Comparison of ENCODE assay signal across 19 mouse cellular contexts in the genomic region with DNA sequence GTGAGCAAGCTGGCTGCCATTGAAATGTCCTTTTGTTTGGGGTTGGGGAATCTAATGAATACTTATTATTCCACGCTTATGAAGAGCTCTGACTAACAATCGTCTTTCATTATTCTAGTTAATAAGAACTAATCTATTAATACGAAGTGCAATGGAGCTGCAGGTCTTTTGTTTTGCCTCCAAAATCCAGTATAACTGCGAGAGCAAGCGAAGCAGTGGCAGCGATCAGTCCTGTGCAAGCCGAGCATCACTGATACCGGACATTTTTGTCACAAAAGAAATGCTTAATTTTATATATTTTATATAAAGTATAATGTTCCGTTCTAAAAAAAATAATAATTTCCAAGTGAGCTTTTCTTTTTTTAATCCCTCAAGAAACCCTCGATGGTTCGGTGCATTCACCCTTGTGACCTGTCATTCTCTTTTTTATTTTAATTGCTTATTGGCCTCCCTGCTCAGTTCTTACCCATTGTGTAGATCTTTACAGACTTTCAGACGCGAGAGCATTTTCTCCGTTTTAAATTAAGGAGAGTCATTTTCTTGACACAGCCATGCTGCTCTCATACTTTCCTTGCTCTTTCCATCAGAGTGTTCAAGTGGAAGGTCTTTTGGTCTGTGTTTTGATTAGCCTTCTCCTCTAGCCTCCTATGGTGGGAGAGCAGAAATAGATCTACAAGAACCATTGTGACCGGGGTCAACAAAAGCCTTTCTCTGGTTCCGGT.
DNase-seq lines count a peak whose midpoint lies in the region; ATAC-seq and TF ChIP-seq lines count a peak whose summit lies in the region.
"Had no signal": no experiment of that assay in that cellular context is flagged by ENCODE, and none has a peak within 500 bp of the region (broad histone marks: within the 10 kb centered on the region; RNA-seq: fewer than 3 reads in every experiment).

No protein-coding gene starts in this region.

- H3K27ac ChIP-seq in midbrain, embryonic 16.5 days (ENCODE audit: low read length): no peak overlapping the region
- no peak overlapping the region for H3K27ac ChIP-seq in midbrain, postnatal 0 days (ENCODE audit: low read depth, low read length)
- H3K27ac ChIP-seq in forebrain, embryonic 13.5 days: no peak overlapping the region
- no peak overlapping the region for H3K27ac ChIP-seq in forebrain, postnatal 0 days (ENCODE audit: low read depth, low read length)
- H3K27ac ChIP-seq: embryonic facial prominence, embryonic 13.5 days; heart, adult 2 months; heart, embryonic 15.5 days; hindbrain, embryonic 13.5 days; intestine, embryonic 15.5 days had no signal

- no peak for DNase-seq in midbrain, postnatal 0 days (ENCODE audit: low spot score)
- DNase-seq in forebrain, postnatal 0 days: peak; percentile 35
- no peak for DNase-seq in testis, postnatal 10 days (ENCODE audit: low spot score)
- DNase-seq in urinary bladder, adult 2 months (ENCODE audit: low spot score): no peak
- DNase-seq: adrenal gland, postnatal 14 days; cerebellum, adult 18-20 months; cerebellum, adult 9-11 months; cerebellum, postnatal 36 days; gastrocnemius, postnatal 14 days; heart, adult 2 months; heart, postnatal 14 days had no signal

- H3K27me3 ChIP-seq in midbrain, embryonic 16.5 days (ENCODE audit: control insufficient read depth, insufficient read depth, low read depth, low read length): no peaks in the 10 kb centered on the region
- no peaks in the 10 kb centered on the region for H3K27me3 ChIP-seq in midbrain, postnatal 0 days (ENCODE audit: insufficient read depth, low read length)
- no peaks in the 10 kb centered on the region for H3K27me3 ChIP-seq in forebrain, embryonic 13.5 days
- H3K27me3 ChIP-seq in forebrain, postnatal 0 days (ENCODE audit: insufficient read depth, low read length): no peaks in the 10 kb centered on the region
- H3K27me3 ChIP-seq: embryonic facial prominence, embryonic 13.5 days; heart, embryonic 15.5 days; hindbrain, embryonic 13.5 days; intestine, embryonic 15.5 days had no signal

- no peak overlapping the region for H3K4me3 ChIP-seq in midbrain, embryonic 16.5 days (ENCODE audit: low read depth, low read length)
- H3K4me3 ChIP-seq in midbrain, postnatal 0 days (ENCODE audit: low read depth, low read length): no peak overlapping the region
- no peak overlapping the region for H3K4me3 ChIP-seq in forebrain, embryonic 13.5 days
- 0 out of 2 replicates have a peak overlapping the region, but pooled peaks have one; percentile 11 for H3K4me3 ChIP-seq in forebrain, postnatal 0 days (ENCODE audit: low read depth, low read length)
- H3K4me3 ChIP-seq: embryonic facial prominence, embryonic 13.5 days; heart, adult 2 months; heart, embryonic 15.5 days; hindbrain, embryonic 13.5 days; intestine, embryonic 15.5 days had no signal

- WGBS in midbrain, embryonic 16.5 days: 51% methylated on average over 16 of the region's 16 CpGs
- 66% methylated on average over 16 of the region's 16 CpGs for WGBS in midbrain, postnatal 0 days
- 18% methylated on average over 16 of the region's 16 CpGs for WGBS in forebrain, embryonic 13.5 days
- 14% methylated on average over 16 of the region's 16 CpGs for WGBS in forebrain, postnatal 0 days

- 0 out of 2 replicates have a peak, but pooled peaks have one; percentile 54 for ATAC-seq in midbrain, embryonic 16.5 days
- no peak for ATAC-seq in midbrain, postnatal 0 days (ENCODE audit: low FRiP score)
- peak; percentile 67 for ATAC-seq in forebrain, embryonic 13.5 days
- ATAC-seq in forebrain, postnatal 0 days: peak; percentile 40; the same call in 1 of the 2 replicates
- no peak for ATAC-seq in activated CD4-positive, CD25-positive, alpha-beta regulatory T cell, adult 4 months
- ATAC-seq: intestine, embryonic 15.5 days had no signal

- no peaks in the 10 kb centered on the region; the same call in 1 of the 2 replicates for H3K4me1 ChIP-seq in midbrain, embryonic 16.5 days (ENCODE audit: control insufficient read depth, insufficient read depth, low read length)
- no peaks in the 10 kb centered on the region for H3K4me1 ChIP-seq in midbrain, postnatal 0 days (ENCODE audit: insufficient read depth, low read length)
- peaks cover 18% of the 10 kb centered on the region for H3K4me1 ChIP-seq in forebrain, embryonic 13.5 days
- H3K4me1 ChIP-seq in forebrain, postnatal 0 days (ENCODE audit: insufficient read depth): peaks cover 4% of the 10 kb centered on the region
- H3K4me1 ChIP-seq: embryonic facial prominence, embryonic 13.5 days; heart, embryonic 15.5 days; hindbrain, embryonic 13.5 days; intestine, embryonic 15.5 days had no signal

- no peaks in the 10 kb centered on the region for H3K36me3 ChIP-seq in midbrain, embryonic 16.5 days (ENCODE audit: control insufficient read depth, insufficient read depth, low read length)
- H3K36me3 ChIP-seq in midbrain, postnatal 0 days (ENCODE audit: insufficient read depth, low read length): no peaks in the 10 kb centered on the region
- H3K36me3 ChIP-seq in forebrain, embryonic 13.5 days (ENCODE audit: poor library complexity, severe bottlenecking): no peaks in the 10 kb centered on the region
- H3K36me3 ChIP-seq in forebrain, postnatal 0 days (ENCODE audit: insufficient read depth): no peaks in the 10 kb centered on the region
- H3K36me3 ChIP-seq: embryonic facial prominence, embryonic 13.5 days; heart, embryonic 15.5 days; hindbrain, embryonic 13.5 days; intestine, embryonic 15.5 days had no signal

- no peak overlapping the region for H3K9ac ChIP-seq in midbrain, embryonic 16.5 days (ENCODE audit: low read depth, low read length)
- H3K9ac ChIP-seq in midbrain, postnatal 0 days (replicated peaks; ENCODE audit: low read length, poor library complexity, severe bottlenecking): no peak overlapping the region
- H3K9ac ChIP-seq in forebrain, embryonic 13.5 days: no peak overlapping the region
- no peak overlapping the region for H3K9ac ChIP-seq in forebrain, postnatal 0 days
- H3K9ac ChIP-seq: embryonic facial prominence, embryonic 13.5 days; heart, embryonic 15.5 days; hindbrain, embryonic 13.5 days; intestine, embryonic 15.5 days had no signal

- no peaks in the 10 kb centered on the region for H3K9me3 ChIP-seq in midbrain, embryonic 16.5 days (replicated peaks; ENCODE audit: control insufficient read depth, low read length, poor library complexity, severe bottlenecking)
- H3K9me3 ChIP-seq in midbrain, postnatal 0 days (ENCODE audit: low read length): no peaks in the 10 kb centered on the region
- H3K9me3 ChIP-seq in forebrain, embryonic 13.5 days (replicated peaks): no peaks in the 10 kb centered on the region
- H3K9me3 ChIP-seq in forebrain, postnatal 0 days (ENCODE audit: low read length): no peaks in the 10 kb centered on the region
- H3K9me3 ChIP-seq: embryonic facial prominence, embryonic 13.5 days; heart, embryonic 15.5 days; hindbrain, embryonic 13.5 days; intestine, embryonic 15.5 days had no signal

- H3K4me2 ChIP-seq in midbrain, embryonic 16.5 days (ENCODE audit: low read length): no peak overlapping the region
- no peak overlapping the region for H3K4me2 ChIP-seq in midbrain, postnatal 0 days (ENCODE audit: low read depth, low read length, poor library complexity, severe bottlenecking)
- H3K4me2 ChIP-seq in forebrain, embryonic 13.5 days: peak overlapping the region; percentile 31
- H3K4me2 ChIP-seq in forebrain, postnatal 0 days (ENCODE audit: low read depth): peak overlapping the region; percentile 36
- H3K4me2 ChIP-seq: embryonic facial prominence, embryonic 13.5 days; heart, embryonic 11.5 days; heart, embryonic 15.5 days; hindbrain, embryonic 13.5 days; intestine, embryonic 15.5 days had no signal

- TF ChIP-seq CTCF in midbrain, postnatal 0 days (IDR thresholded peaks at IDR 0.05): no peak
- no peak for TF ChIP-seq CTCF in forebrain, postnatal 0 days (IDR thresholded peaks at IDR 0.05; ENCODE audit: low read depth)

Comparison
In these comparisons a context has a peak if more than half of its experiments do, and no peak if none do; other contexts are left out.
1. ATAC-seq: peak in midbrain, embryonic 16.5 days (single experiment), forebrain, embryonic 13.5 days (single experiment) and forebrain, postnatal 0 days (single experiment); none in midbrain, postnatal 0 days (single experiment) and activated CD4-positive, CD25-positive, alpha-beta regulatory T cell, adult 4 months (single experiment).
2. H3K4me2 ChIP-seq: peak in forebrain, embryonic 13.5 days (single experiment) and forebrain, postnatal 0 days (single experiment); none in midbrain, embryonic 16.5 days (single experiment) and midbrain, postnatal 0 days (single experiment).